Mouse (Mus musculus) MEL (cell line): ENCODE results near the gene Zmat5. TPM values are rescaled to one million over a fixed set of nuclear protein-coding genes. Genes with fewer than 3 reads are reported as not detected.

Experiments used
- DNase-seq: peaks from one replicate; pipeline ENCODE4 v3.0.0; 2011; ENCODE audit warnings: low read depth, low spot score
- H3K27ac ChIP-seq: 2 replicates; pipeline ENCODE4 v1.5.1; 2012; ENCODE audit warnings: low read depth, mild to moderate bottlenecking, control low read depth, low read length, moderate library complexity; ENCODE audit not compliant: control insufficient read depth
- H3K27me3 ChIP-seq, 2 experiments: fragments of 150-350 bp in 1 of 2; sonication (generic) in 1 of 2; 2 replicates each; pipeline ENCODE4 v1.6.1; 2012; ENCODE audit warnings: low read length in 2 of 2, mild to moderate bottlenecking in 2 of 2, improper control_type of control experiment in 1 of 2, moderate library complexity in 1 of 2; ENCODE audit not compliant: insufficient read depth in 2 of 2, control insufficient read depth in 1 of 2
- H3K36me3 ChIP-seq, 2 experiments: 2 replicates each; pipeline ENCODE4 v1.6.1; 2012 to 2014; ENCODE audit warnings: low read length in 2 of 2, improper control_type of control experiment in 1 of 2, inconsistent platforms in 1 of 2, mild to moderate bottlenecking in 1 of 2; ENCODE audit not compliant: insufficient read depth in 2 of 2, control insufficient read depth in 1 of 2
- H3K4me1 ChIP-seq, 2 experiments: fragments of 150-350 bp in 1 of 2; sonication (generic) in 1 of 2; 2 replicates each; pipeline ENCODE4 v1.6.1; 2012; ENCODE audit warnings: low read length in 2 of 2, improper control_type of control experiment in 1 of 2, mild to moderate bottlenecking in 1 of 2; ENCODE audit not compliant: insufficient read depth in 2 of 2, control insufficient read depth in 1 of 2
- H3K4me3 ChIP-seq, 2 experiments: fragments of 150-350 bp in 1 of 2; sonication (generic) in 1 of 2; 2 replicates each; pipeline ENCODE4 v1.5.1; 2012; ENCODE audit warnings: low read depth in 2 of 2, low read length in 2 of 2, mild to moderate bottlenecking in 2 of 2, moderate library complexity in 2 of 2, control low read depth in 1 of 2, improper control_type of control experiment in 1 of 2; ENCODE audit not compliant: control insufficient read depth in 1 of 2, insufficient read depth in 1 of 2
- H3K79me2 ChIP-seq: 2 replicates; pipeline ENCODE4 v1.6.1; 2012; ENCODE audit warnings: mild to moderate bottlenecking, low read length, moderate library complexity; ENCODE audit not compliant: control insufficient read depth, poor library complexity, insufficient read depth
- H3K9ac ChIP-seq: 2 replicates; pipeline ENCODE4 v1.6.1; 2012; ENCODE audit warnings: low read depth, mild to moderate bottlenecking, control low read depth, low read length, moderate library complexity; ENCODE audit not compliant: control insufficient read depth, poor library complexity, severe bottlenecking
- H3K9me3 ChIP-seq: fragments of 150-350 bp; sonication (generic); replicated peaks from 2 replicates; pipeline ENCODE4 v1.6.1; 2012; ENCODE audit warnings: mild to moderate bottlenecking, low read length, improper control_type of control experiment, moderate library complexity; ENCODE audit not compliant: insufficient read depth
- BHLHE40 ChIP-seq: IDR thresholded peaks from 2 replicates; pipeline ENCODE4 v1.6.1; 2012; ENCODE audit warnings: low read depth, mild to moderate bottlenecking, inconsistent platforms, low read length, improper control_type of control experiment, borderline replicate concordance
- CHD1 ChIP-seq: IDR thresholded peaks from 2 replicates; pipeline ENCODE4 v1.6.1; 2012; ENCODE audit warnings: low read depth, mild to moderate bottlenecking, inconsistent platforms, low read length, improper control_type of control experiment
- CTCF ChIP-seq, 3 experiments: IDR thresholded peaks in 2 of 3; conservative IDR thresholded peaks in 1 of 3; 2 replicates each; pipeline ENCODE4 v1.5.1; 2011 to 2012; ENCODE audit warnings: low read length in 3 of 3, low read depth in 2 of 3, mild to moderate bottlenecking in 2 of 3, improper control_type of control experiment in 1 of 3, inconsistent platforms in 1 of 3, mixed read lengths in 1 of 3, moderate library complexity in 1 of 3; ENCODE audit not compliant: control insufficient read depth in 1 of 3, insufficient read depth in 1 of 3, poor library complexity in 1 of 3, severe bottlenecking in 1 of 3
- EP300 ChIP-seq, 2 experiments: IDR thresholded peaks; 2 replicates each; pipeline ENCODE4 v1.6.1; 2011; ENCODE audit warnings: improper control_type of control experiment in 2 of 2, low read length in 2 of 2, low read depth in 1 of 2, mild to moderate bottlenecking in 1 of 2
- GATA1 ChIP-seq: IDR thresholded peaks from 2 replicates; pipeline ENCODE4 v1.6.1; 2011; ENCODE audit warnings: low read depth, low read length, improper control_type of control experiment
- JUND ChIP-seq: IDR thresholded peaks from 2 replicates; pipeline ENCODE4 v1.6.1; 2011; ENCODE audit warnings: low read depth, mild to moderate bottlenecking, improper control_type of control experiment, low read length
- KAT2A ChIP-seq: conservative IDR thresholded peaks from 2 replicates; pipeline ENCODE4 v1.6.1; 2012; ENCODE audit warnings: low read depth, low read length, improper control_type of control experiment, inconsistent platforms
- MAFK ChIP-seq: IDR thresholded peaks from 2 replicates; pipeline ENCODE4 v1.6.1; 2011; ENCODE audit warnings: low read depth, mild to moderate bottlenecking, low read length, improper control_type of control experiment, borderline replicate concordance
- MEF2A ChIP-seq: IDR thresholded peaks from 2 replicates; pipeline ENCODE4 v1.6.1; 2014; ENCODE audit warnings: low read depth, mild to moderate bottlenecking, inconsistent platforms, low read length, improper control_type of control experiment; ENCODE audit not compliant: poor library complexity, insufficient replicate concordance, severe bottlenecking; ENCODE audit errors: extremely low read depth
- MXI1 ChIP-seq: IDR thresholded peaks from 2 replicates; pipeline ENCODE4 v1.6.1; 2011; ENCODE audit warnings: mild to moderate bottlenecking, low read depth, low read length, improper control_type of control experiment
- MYC ChIP-seq: IDR thresholded peaks from 2 replicates; pipeline ENCODE4 v1.6.1; 2011; ENCODE audit warnings: low read depth, mild to moderate bottlenecking, low read length, improper control_type of control experiment, moderate library complexity
- NRF1 ChIP-seq: IDR thresholded peaks from 2 replicates; pipeline ENCODE4 v1.6.1; 2014; ENCODE audit warnings: low read depth, mild to moderate bottlenecking, inconsistent platforms, low read length, improper control_type of control experiment, moderate library complexity; ENCODE audit not compliant: poor library complexity, insufficient read depth, severe bottlenecking
- POLR2A ChIP-seq, 2 experiments: IDR thresholded peaks; 2 replicates each; pipeline ENCODE4 v1.6.1; 2011 to 2012; ENCODE audit warnings: low read length in 2 of 2, mild to moderate bottlenecking in 2 of 2, control low read depth in 1 of 2, improper control_type of control experiment in 1 of 2, low read depth in 1 of 2, moderate library complexity in 1 of 2; ENCODE audit not compliant: control insufficient read depth in 1 of 2, insufficient read depth in 1 of 2, poor library complexity in 1 of 2
- POLR2AphosphoS2 ChIP-seq: IDR thresholded peaks from 2 replicates; pipeline ENCODE4 v1.6.1; 2011; ENCODE audit warnings: low read length, improper control_type of control experiment
- POLR2AphosphoS5 ChIP-seq: IDR thresholded peaks from 2 replicates; pipeline ENCODE4 v1.6.1; 2012; ENCODE audit warnings: low read depth, borderline replicate concordance, mild to moderate bottlenecking, inconsistent platforms, low read length, moderate library complexity, mixed read lengths
- RAD21 ChIP-seq: IDR thresholded peaks from 2 replicates; pipeline ENCODE4 v1.6.1; 2011; ENCODE audit warnings: mild to moderate bottlenecking, low read depth, low read length, improper control_type of control experiment
- RCOR1 ChIP-seq: IDR thresholded peaks from 2 replicates; pipeline ENCODE4 v1.6.1; 2012; ENCODE audit warnings: low read depth, mild to moderate bottlenecking, inconsistent platforms, low read length, improper control_type of control experiment
- SIN3A ChIP-seq: IDR thresholded peaks from 2 replicates; pipeline ENCODE4 v1.6.1; 2012; ENCODE audit warnings: low read length, improper control_type of control experiment, inconsistent platforms
- SMC3 ChIP-seq: IDR thresholded peaks from 2 replicates; pipeline ENCODE4 v1.6.1; 2011; ENCODE audit warnings: low read depth, low read length, improper control_type of control experiment
- TAL1 ChIP-seq: IDR thresholded peaks from 2 replicates; pipeline ENCODE4 v1.6.1; 2012; ENCODE audit warnings: mild to moderate bottlenecking, inconsistent platforms, low read length, moderate library complexity, mixed read lengths
- TBP ChIP-seq: IDR thresholded peaks from 2 replicates; pipeline ENCODE4 v1.8.0; 2011; ENCODE audit warnings: low read depth, low read length, improper control_type of control experiment
- UBTF ChIP-seq: IDR thresholded peaks from 2 replicates; pipeline ENCODE4 v1.6.1; 2012; ENCODE audit warnings: low read depth, mild to moderate bottlenecking, inconsistent platforms, low read length, improper control_type of control experiment, moderate library complexity, borderline replicate concordance; ENCODE audit not compliant: insufficient read depth
- USF1 ChIP-seq: IDR thresholded peaks from 2 replicates; pipeline ENCODE4 v1.6.1; 2014; ENCODE audit warnings: low read depth, mild to moderate bottlenecking, inconsistent platforms, low read length, improper control_type of control experiment, moderate library complexity
- ZC3H11A ChIP-seq: IDR thresholded peaks from 2 replicates; pipeline ENCODE4 v1.6.1; 2012; ENCODE audit warnings: low read depth, mild to moderate bottlenecking, inconsistent platforms, low read length, improper control_type of control experiment
- ZNF384 ChIP-seq: IDR thresholded peaks from 2 replicates; pipeline ENCODE4 v1.6.1; 2012; ENCODE audit warnings: low read depth, mild to moderate bottlenecking, inconsistent platforms, low read length, improper control_type of control experiment
- polyA plus RNA-seq, 2 experiments: library from polyadenylated mRNA; stranded (reverse) in 1 of 2; unstranded in 1 of 2; fragments of >175 nt in 1 of 2; fragments of >200 nt in 1 of 2; gene quantifications; 2 replicates each; pipeline versions ENCODE4 v1.2.1 to v1.2.4; 2012; ENCODE audit warnings: low replicate concordance in 2 of 2, low read depth in 1 of 2; ENCODE audit not compliant: insufficient read length in 2 of 2, insufficient read depth in 1 of 2, missing spikeins in 1 of 2
- total RNA-seq: library from RNA; depleted of rRNA; stranded (reverse); fragments of 300-350 nt; gene quantifications from 2 replicates; pipeline ENCODE4 v1.2.3, GENCODE M21; 2012

Zmat5 gene
- total and polyA plus RNA-seq, 3 experiments: 36.9 to 39.3 TPM; not detected in 1

DNA sequence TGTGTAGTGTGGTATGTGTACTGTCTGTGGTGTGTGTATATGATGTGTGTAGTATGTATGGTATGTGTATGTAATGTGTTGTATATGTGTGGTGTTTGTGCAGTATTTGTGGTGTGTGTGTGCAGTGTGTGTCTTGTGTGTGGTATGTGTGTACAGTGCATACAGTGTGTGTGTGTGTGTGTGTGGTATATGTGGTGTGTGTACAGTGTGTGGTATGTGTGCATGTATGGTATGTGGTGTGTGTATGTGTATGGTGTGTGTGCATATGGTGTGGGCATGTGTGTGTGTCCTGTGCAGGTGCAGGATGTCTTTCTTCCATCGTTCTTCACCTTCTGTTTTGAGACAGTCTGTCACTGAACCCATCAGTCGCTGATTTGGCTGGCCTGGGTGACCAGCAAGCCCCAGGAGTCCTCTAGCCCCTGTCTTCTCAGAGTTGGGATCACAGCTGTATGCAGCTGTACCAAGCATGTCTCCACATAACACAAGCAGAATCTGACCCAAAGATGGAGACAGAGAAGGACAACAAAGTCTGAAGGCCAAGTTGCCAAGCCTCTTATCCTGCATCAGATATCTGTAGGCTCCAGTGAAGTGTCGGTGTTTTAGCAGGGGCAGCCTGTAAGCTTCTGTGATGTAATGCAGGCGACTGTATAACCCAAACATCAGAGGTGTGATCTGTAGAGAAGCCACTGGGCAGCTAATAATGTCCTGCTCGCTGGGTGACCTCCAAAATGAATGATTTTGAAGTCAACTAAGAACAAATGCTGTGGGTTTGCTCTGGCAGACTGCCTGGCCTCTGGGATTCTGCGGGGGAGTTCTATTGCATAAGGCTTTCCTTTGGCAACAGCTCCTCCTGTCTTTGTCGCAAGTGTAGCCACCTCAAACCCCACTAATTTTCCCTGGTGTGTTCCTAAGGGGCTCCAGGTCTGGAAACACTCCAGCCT is 7.2 kb upstream of the Zmat5 start:
- no peak overlapping the region for H3K4me3 ChIP-seq
- H3K27me3 ChIP-seq: no peaks in the 10 kb centered on the region

DNA sequence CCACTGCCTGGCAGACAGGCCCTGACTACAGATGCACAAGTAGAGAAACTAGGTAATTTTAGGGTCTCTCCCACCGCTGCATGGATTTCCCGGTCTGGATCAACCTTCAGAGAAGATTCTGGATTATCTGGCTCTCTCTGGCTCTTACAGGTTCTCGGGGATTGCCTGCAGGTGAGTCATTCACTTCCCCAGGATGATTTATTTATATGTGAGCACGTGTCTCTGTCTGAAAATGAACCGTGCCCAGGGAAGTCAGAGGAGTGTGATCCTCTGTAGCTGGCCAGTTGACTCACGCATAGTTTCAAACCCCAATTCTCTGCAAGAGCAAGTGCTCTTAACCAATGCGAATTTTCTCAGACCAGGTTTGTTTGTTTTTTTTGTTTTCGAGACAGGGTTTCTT is 3.8 kb upstream of the Zmat5 start:
- H3K4me3 ChIP-seq: no peak overlapping the region
- H3K36me3 ChIP-seq: peaks cover 0 to 11% of the 10 kb centered on the region in 2 experiments; a peak in 3 of 4 replicates
- H3K4me1 ChIP-seq: peaks cover 0 to 11% of the 10 kb centered on the region in 2 experiments; a peak in 2 of 4 replicates
- no peaks in the 10 kb centered on the region for H3K27me3 ChIP-seq
- no peaks in the 10 kb centered on the region for H3K9me3 ChIP-seq
- no peak for DNase-seq
- TF ChIP-seq POLR2AphosphoS2: peak; percentile 69; the same call in 1 of the 2 replicates
- TF ChIP-seq BHLHE40: no peak
- H3K27ac ChIP-seq: no peak overlapping the region
- H3K9ac ChIP-seq: no peak overlapping the region
- H3K79me2 ChIP-seq: peaks cover 28% of the 10 kb centered on the region

More for the DNA sequence above, 7.2 kb upstream of the Zmat5 start:
- Histone ChIP-seq H3K9ac (no peak overlapping the region), H3K79me2 (peaks cover 5% of the 10 kb centered on the region; the same call in 1 of the 2 replicates), H3K4me1 (0 out of 4 replicates have a peak, but pooled peaks cover 0 to 4% of the 10 kb centered on the region in 2 experiments), H3K27ac (no peak overlapping the region), H3K9me3 (no peaks in the 10 kb centered on the region), H3K36me3 (peaks cover 0 to 2% of the 10 kb centered on the region in 2 experiments; a peak in 3 of 4 replicates)
- peak; percentile 44 for DNase-seq
- no peak for TF ChIP-seq BHLHE40
- TF ChIP-seq POLR2A (IDR thresholded peaks at IDR 0.05; ENCODE audit: control insufficient read depth in 1 of 2, insufficient read depth in 1 of 2, low read depth in 1 of 2, low read length in 2 of 2, poor library complexity in 1 of 2): no peak
- TF ChIP-seq KAT2A: no peak
- TF ChIP-seq MEF2A: no peak
- no peak for TF ChIP-seq ZNF384
- TF ChIP-seq SIN3A: 0 out of 2 replicates have a peak, but pooled peaks have one; percentile 18
- no peak for TF ChIP-seq JUND
- TF ChIP-seq CTCF (IDR thresholded peaks at IDR 0.05 in 2 of 3, conservative IDR thresholded peaks at IDR 0.05 in 1 of 3; ENCODE audit: control insufficient read depth in 1 of 3, insufficient read depth in 1 of 3, low read depth in 2 of 3, low read length in 3 of 3, poor library complexity in 1 of 3, severe bottlenecking in 1 of 3): peak in 2 of 3 experiments; percentile 23 to 51; a peak in 4 of 6 replicates
- no peak for TF ChIP-seq EP300 (IDR thresholded peaks at IDR 0.05; ENCODE audit: low read depth in 1 of 2, low read length in 2 of 2)
- TF ChIP-seq TBP: no peak
- no peak for TF ChIP-seq USF1
- TF ChIP-seq UBTF: no peak
- peak; percentile 84; the same call in 1 of the 2 replicates for TF ChIP-seq POLR2AphosphoS5
- TF ChIP-seq NRF1: no peak
- peak; percentile 59 for TF ChIP-seq RAD21
- no peak for TF ChIP-seq TAL1
- no peak for TF ChIP-seq MAFK
- TF ChIP-seq CHD1: no peak
- TF ChIP-seq ZC3H11A: peak; percentile 48; the same call in 1 of the 2 replicates
- no peak for TF ChIP-seq POLR2AphosphoS2
- TF ChIP-seq RCOR1: no peak
- TF ChIP-seq GATA1: no peak
- TF ChIP-seq SMC3: peak; percentile 57
- TF ChIP-seq MYC: no peak
- no peak for TF ChIP-seq MXI1
